Mouse (Mus musculus) G1E (cell line): Measurements from ENCODE around the gene Gng13. TPM values are rescaled to one million over a fixed set of nuclear protein-coding genes. Genes with fewer than 3 reads are reported as not detected.

ENCODE experiments used
- ATAC-seq: 2 replicates; pipeline ENCODE4 v1.8.0; 2016; ENCODE audit warnings: mild to moderate bottlenecking; ENCODE audit not compliant: insufficient number of reproducible peaks, poor library complexity, low FRiP score, severe bottlenecking; ENCODE audit errors: extremely low read depth
- DNase-seq: peaks from one replicate; pipeline ENCODE4 v3.0.0; 2012; ENCODE audit warnings: low spot score
- H3K27me3 ChIP-seq: 2 replicates; pipeline ENCODE4 v1.6.1; 2012; ENCODE audit warnings: mild to moderate bottlenecking, low read length, inconsistent platforms; ENCODE audit not compliant: insufficient read depth
- H3K36me3 ChIP-seq: replicated peaks from 2 replicates; pipeline ENCODE3; 2012; ENCODE audit warnings: mild to moderate bottlenecking, inconsistent platforms
- H3K4me1 ChIP-seq: 2 replicates; pipeline ENCODE4 v1.6.1; 2012; ENCODE audit warnings: low read depth, low read length, inconsistent platforms, mixed read lengths; ENCODE audit not compliant: insufficient read depth
- H3K4me3 ChIP-seq: 2 replicates; pipeline ENCODE4 v1.5.1; 2012; ENCODE audit warnings: low read depth, mild to moderate bottlenecking, inconsistent platforms, low read length, moderate library complexity, mixed read lengths
- H3K9me3 ChIP-seq: replicated peaks from 2 replicates; pipeline ENCODE4 v1.6.1; 2012; ENCODE audit warnings: inconsistent platforms
- CTCF ChIP-seq: IDR thresholded peaks from 2 replicates; pipeline ENCODE4 v1.5.1; 2012; ENCODE audit warnings: low read depth, low read length, inconsistent platforms, mixed read lengths
- GATA1 ChIP-seq: IDR thresholded peaks from 2 replicates; pipeline ENCODE4 v1.6.1; 2012; ENCODE audit warnings: borderline replicate concordance, low read length, inconsistent platforms, mixed read lengths
- GATA2 ChIP-seq: IDR thresholded peaks from 2 replicates; pipeline ENCODE4 v1.6.1; 2012; ENCODE audit warnings: low read depth, low read length, inconsistent platforms, borderline replicate concordance
- POLR2AphosphoS5 ChIP-seq: IDR thresholded peaks from 2 replicates; pipeline ENCODE4 v1.6.1; 2012; ENCODE audit warnings: low read depth, low read length, inconsistent platforms; ENCODE audit not compliant: insufficient replicate concordance
- TAL1 ChIP-seq: conservative IDR thresholded peaks from 2 replicates; pipeline ENCODE4 v1.6.1; 2012; ENCODE audit warnings: low read depth, low read length, inconsistent platforms, mixed read lengths
- polyA plus RNA-seq: library from polyadenylated mRNA; stranded (reverse); fragments of >175 nt; gene quantifications from 2 replicates; pipeline ENCODE4 v1.2.3, GENCODE M21; 2012
- total RNA-seq, 2 experiments: library from RNA; stranded (forward) in 1 of 2; stranded (reverse) in 1 of 2; fragments of 200-1000 nt in 1 of 2; fragments of >200 nt in 1 of 2; fragmentation: Nextera tagmentation in 1 of 2; gene quantifications; 2 replicates each; pipeline ENCODE4 v1.2.3; 2014 to 2017

The Gng13 gene
- total and polyA plus RNA-seq, 3 experiments: 0.16 TPM; not detected in 2

DNA sequence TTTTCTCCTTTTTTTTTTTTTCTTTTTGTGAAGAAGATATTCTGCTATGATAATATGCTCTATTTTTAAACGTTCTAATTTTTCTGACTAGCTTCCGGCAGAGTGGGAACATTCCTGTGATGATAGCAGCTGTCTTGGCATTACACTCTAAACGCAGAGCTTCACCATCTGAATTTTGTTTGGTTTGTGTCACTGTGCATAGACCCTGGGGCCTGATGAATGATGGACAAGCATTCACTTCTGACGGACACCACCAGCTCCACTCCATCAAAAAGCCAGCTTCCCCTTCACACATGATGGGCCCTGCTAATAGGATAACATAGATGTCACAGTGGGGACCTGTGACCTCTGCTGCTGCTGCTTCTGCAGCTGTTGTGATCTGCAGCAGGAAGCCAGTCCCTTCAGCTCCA lies 44.6 kb downstream of the Gng13 start:
- H3K4me3 ChIP-seq: no peak overlapping the region
- DNase-seq: no peak

GRCm38 (mm10) chr17:25762591-25762990 lies 45.6 kb downstream of the Gng13 start:
- ATAC-seq: no peak

More for the DNA sequence above, 44.6 kb downstream of the Gng13 start:
- no peak for ATAC-seq
- H3K9me3 ChIP-seq: no peaks in the 10 kb centered on the region
- H3K27me3 ChIP-seq: peaks cover 31% of the 10 kb centered on the region
- H3K36me3 ChIP-seq: no peaks in the 10 kb centered on the region
- H3K4me1 ChIP-seq: no peaks in the 10 kb centered on the region; the same call in 1 of the 2 replicates
- no peak for TF ChIP-seq GATA1
- no peak for TF ChIP-seq CTCF
- TF ChIP-seq GATA2: no peak
- no peak for TF ChIP-seq POLR2AphosphoS5
- TF ChIP-seq TAL1: no peak

GRCm38 (mm10) chr17:25765886-25766285 lies 48.9 kb downstream of the Gng13 start:
- Histone ChIP-seq H3K4me3 (no peak overlapping the region), H3K36me3 (no peaks in the 10 kb centered on the region), H3K4me1 (no peaks in the 10 kb centered on the region), H3K27me3 (peaks cover 38% of the 10 kb centered on the region), H3K9me3 (no peaks in the 10 kb centered on the region)
- TF ChIP-seq GATA1 (no peak), GATA2 (no peak)
- no peak for ATAC-seq
- no peak for DNase-seq

More at GRCm38 (mm10) chr17:25762591-25762990, 45.6 kb downstream of the Gng13 start:
- Histone ChIP-seq H3K4me1 (no peaks in the 10 kb centered on the region; the same call in 1 of the 2 replicates), H3K36me3 (no peaks in the 10 kb centered on the region), H3K27me3 (peaks cover 32% of the 10 kb centered on the region), H3K9me3 (no peaks in the 10 kb centered on the region), H3K4me3 (no peak overlapping the region)
- TF ChIP-seq GATA2 (no peak), CTCF (no peak), GATA1 (no peak), POLR2AphosphoS5 (no peak), TAL1 (no peak)
- no peak for DNase-seq

Other genes with a start within 250 kb of the Gng13 start
Only the 20 nearest of the 28 such genes appear.
- not detected in 2 replicates for gene Sox8, start 146.5 kb upstream of the Gng13 start, total RNA-seq (2014; fragmentation: Nextera tagmentation)
- 0.11 TPM in 1 of 2 replicates, not detected in the other for gene Sox8, start 146.5 kb upstream of the Gng13 start, total RNA-seq (2017)
- not detected in 2 replicates for gene Sox8, start 146.5 kb upstream of the Gng13 start, polyA plus RNA-seq
- gene Lmf1, start 138.1 kb upstream of the Gng13 start, total RNA-seq (2014; fragmentation: Nextera tagmentation): 27.6 and 29.9 TPM in 2 replicates
- gene Lmf1, start 138.1 kb upstream of the Gng13 start, total RNA-seq (2017): 8.7 and 8.8 TPM in 2 replicates
- 15.7 and 16.2 TPM in 2 replicates for gene Lmf1, start 138.1 kb upstream of the Gng13 start, polyA plus RNA-seq
- gene Chtf18, start 10.2 kb downstream of the Gng13 start, total RNA-seq (2014; fragmentation: Nextera tagmentation): 7.3 and 17.7 TPM in 2 replicates
- gene Chtf18, start 10.2 kb downstream of the Gng13 start, total RNA-seq (2017): 24.4 and 26.2 TPM in 2 replicates
- gene Chtf18, start 10.2 kb downstream of the Gng13 start, polyA plus RNA-seq: 80.9 and 89.1 TPM in 2 replicates
- gene Rpusd1, start 10.5 kb downstream of the Gng13 start, total RNA-seq (2014; fragmentation: Nextera tagmentation): 7.5 and 7.8 TPM in 2 replicates
- gene Rpusd1, start 10.5 kb downstream of the Gng13 start, total RNA-seq (2017): 3.6 and 4.2 TPM in 2 replicates
- gene Rpusd1, start 10.5 kb downstream of the Gng13 start, polyA plus RNA-seq: 28.2 and 30.1 TPM in 2 replicates
- gene Mslnl, start 18.9 kb downstream of the Gng13 start, total RNA-seq (2014; fragmentation: Nextera tagmentation): not detected in 2 replicates
- gene Mslnl, start 18.9 kb downstream of the Gng13 start, total RNA-seq (2017): not detected in 2 replicates
- gene Mslnl, start 18.9 kb downstream of the Gng13 start, polyA plus RNA-seq: not detected in 2 replicates
- gene Msln, start 37.2 kb downstream of the Gng13 start, total RNA-seq (2014; fragmentation: Nextera tagmentation): not detected in 2 replicates
- gene Msln, start 37.2 kb downstream of the Gng13 start, total RNA-seq (2017): 0.55 TPM in 1 of 2 replicates, not detected in the other
- gene Msln, start 37.2 kb downstream of the Gng13 start, polyA plus RNA-seq: not detected in 2 replicates
- gene Narfl, start 56.6 kb downstream of the Gng13 start, total RNA-seq (2014; fragmentation: Nextera tagmentation): 11.7 and 22.3 TPM in 2 replicates
- 28.4 and 29.2 TPM in 2 replicates for gene Narfl, start 56.6 kb downstream of the Gng13 start, total RNA-seq (2017)
- 17.6 and 18.8 TPM in 2 replicates for gene Narfl, start 56.6 kb downstream of the Gng13 start, polyA plus RNA-seq
- 7.0 and 11.7 TPM in 2 replicates for gene Haghl, start 68.5 kb downstream of the Gng13 start, total RNA-seq (2014; fragmentation: Nextera tagmentation)
- 15.5 and 17.1 TPM in 2 replicates for gene Haghl, start 68.5 kb downstream of the Gng13 start, total RNA-seq (2017)
- 15.4 and 17.1 TPM in 2 replicates for gene Haghl, start 68.5 kb downstream of the Gng13 start, polyA plus RNA-seq
- gene Ccdc78, start 69.4 kb downstream of the Gng13 start, total RNA-seq (2014; fragmentation: Nextera tagmentation): not detected in 2 replicates
- gene Ccdc78, start 69.4 kb downstream of the Gng13 start, total RNA-seq (2017): 0.06 and 0.22 TPM in 2 replicates
- gene Ccdc78, start 69.4 kb downstream of the Gng13 start, polyA plus RNA-seq: 0.05 TPM in 1 of 2 replicates, not detected in the other
- 24.1 and 24.8 TPM in 2 replicates for gene Fam173a, start 75.7 kb downstream of the Gng13 start, total RNA-seq (2014; fragmentation: Nextera tagmentation)
- 45.1 and 50.5 TPM in 2 replicates for gene Fam173a, start 75.7 kb downstream of the Gng13 start, total RNA-seq (2017)
- 16.1 and 20.5 TPM in 2 replicates for gene Fam173a, start 75.7 kb downstream of the Gng13 start, polyA plus RNA-seq
- not detected in 2 replicates for gene AC134908.4, start 78.5 kb downstream of the Gng13 start, total RNA-seq (2014; fragmentation: Nextera tagmentation)
- gene AC134908.4, start 78.5 kb downstream of the Gng13 start, total RNA-seq (2017): not detected in 2 replicates
- gene AC134908.4, start 78.5 kb downstream of the Gng13 start, polyA plus RNA-seq: not detected in 2 replicates
- gene Metrn, start 80.0 kb downstream of the Gng13 start, total RNA-seq (2014; fragmentation: Nextera tagmentation): 15.3 and 19.7 TPM in 2 replicates
- 22.3 and 36.9 TPM in 2 replicates for gene Metrn, start 80.0 kb downstream of the Gng13 start, total RNA-seq (2017)
- 129 and 172 TPM in 2 replicates for gene Metrn, start 80.0 kb downstream of the Gng13 start, polyA plus RNA-seq
- not detected in 2 replicates for gene Fbxl16, start 91.9 kb downstream of the Gng13 start, total RNA-seq (2014; fragmentation: Nextera tagmentation)
- 0.05 TPM in 1 of 2 replicates, not detected in the other for gene Fbxl16, start 91.9 kb downstream of the Gng13 start, total RNA-seq (2017)
- gene Fbxl16, start 91.9 kb downstream of the Gng13 start, polyA plus RNA-seq: 0.01 and 0.03 TPM in 2 replicates
- 13.8 and 13.9 TPM in 2 replicates for gene Wdr24, start 106.5 kb downstream of the Gng13 start, total RNA-seq (2014; fragmentation: Nextera tagmentation)
- gene Wdr24, start 106.5 kb downstream of the Gng13 start, total RNA-seq (2017): 23.5 and 25.8 TPM in 2 replicates
- 4.8 and 8.6 TPM in 2 replicates for gene Wdr24, start 106.5 kb downstream of the Gng13 start, polyA plus RNA-seq
- 0.90 and 1.9 TPM in 2 replicates for gene Jmjd8, start 111.7 kb downstream of the Gng13 start, total RNA-seq (2014; fragmentation: Nextera tagmentation)
- gene Jmjd8, start 111.7 kb downstream of the Gng13 start, total RNA-seq (2017): 1.9 and 2.0 TPM in 2 replicates
- gene Jmjd8, start 111.7 kb downstream of the Gng13 start, polyA plus RNA-seq: 0.08 and 0.11 TPM in 2 replicates
- 29.1 and 30.1 TPM in 2 replicates for gene Stub1, start 116.2 kb downstream of the Gng13 start, total RNA-seq (2014; fragmentation: Nextera tagmentation)
- gene Stub1, start 116.2 kb downstream of the Gng13 start, total RNA-seq (2017): 90.8 and 97.3 TPM in 2 replicates
- 70.9 and 81.7 TPM in 2 replicates for gene Stub1, start 116.2 kb downstream of the Gng13 start, polyA plus RNA-seq
- gene Rhbdl1, start 120.1 kb downstream of the Gng13 start, total RNA-seq (2014; fragmentation: Nextera tagmentation): 4.8 and 5.5 TPM in 2 replicates
- 0.87 and 1.4 TPM in 2 replicates for gene Rhbdl1, start 120.1 kb downstream of the Gng13 start, total RNA-seq (2017)
- 2.7 and 3.1 TPM in 2 replicates for gene Rhbdl1, start 120.1 kb downstream of the Gng13 start, polyA plus RNA-seq
- gene Gm20683, start 124.6 kb downstream of the Gng13 start, total RNA-seq (2014; fragmentation: Nextera tagmentation): 1.1 and 2.9 TPM in 2 replicates
- 3.0 and 3.1 TPM in 2 replicates for gene Gm20683, start 124.6 kb downstream of the Gng13 start, total RNA-seq (2017)
- 9.7 and 12.4 TPM in 2 replicates for gene Gm20683, start 124.6 kb downstream of the Gng13 start, polyA plus RNA-seq
- 31.2 and 41.2 TPM in 2 replicates for gene Rhot2, start 127.7 kb downstream of the Gng13 start, total RNA-seq (2014; fragmentation: Nextera tagmentation)
- gene Rhot2, start 127.7 kb downstream of the Gng13 start, total RNA-seq (2017): 17.7 and 20.0 TPM in 2 replicates
- gene Rhot2, start 127.7 kb downstream of the Gng13 start, polyA plus RNA-seq: 142 and 151 TPM in 2 replicates
- gene Wdr90, start 144.3 kb downstream of the Gng13 start, total RNA-seq (2014; fragmentation: Nextera tagmentation): 14.6 and 42.2 TPM in 2 replicates
- 11.8 and 14.2 TPM in 2 replicates for gene Wdr90, start 144.3 kb downstream of the Gng13 start, total RNA-seq (2017)
- gene Wdr90, start 144.3 kb downstream of the Gng13 start, polyA plus RNA-seq: 9.0 and 17.0 TPM in 2 replicates